Mouse (Mus musculus) left cerebral cortex, postnatal 25 days (tissue): ENCODE measurements around the gene Pdp2. TPM values are rescaled to one million over a fixed set of nuclear protein-coding genes. Genes with fewer than 3 reads are reported as not detected.
A peak's percentile ranks its signal among the peaks of the same experiment; 100 is the strongest.
"Not testable (repeated sequence)": the region's sequence is repeated elsewhere in the genome, so short reads cannot be mapped to it uniquely, and the experiment has no call there.

Experiments
- DNase-seq, 2 experiments: peaks; one replicate each; pipeline ENCODE4 v3.0.0; 2022; ENCODE audit warnings: low spot score in 2 of 2, mixed read lengths in 1 of 2
- intact Hi-C: fragments of 180-260 bp; cut with DNase I; formaldehyde crosslinking; loops from one replicate; pipeline ENCODE4 v1.15.1; 2025
- total RNA-seq, 2 experiments: library from RNA; stranded (reverse); gene quantifications; 2 replicates each; pipeline ENCODE4 v1.2.3; 2021

Gene Pdp2
- total RNA-seq, 2 experiments from 2014 or later = 7.6 to 8.4 TPM

- no peak for DNase-seq
- intact Hi-C loops = no loop called here
Observed at GRCm38 (mm10) chr8:104629306-104630110, 38.3 kb downstream of the Pdp2 start.

DNA sequence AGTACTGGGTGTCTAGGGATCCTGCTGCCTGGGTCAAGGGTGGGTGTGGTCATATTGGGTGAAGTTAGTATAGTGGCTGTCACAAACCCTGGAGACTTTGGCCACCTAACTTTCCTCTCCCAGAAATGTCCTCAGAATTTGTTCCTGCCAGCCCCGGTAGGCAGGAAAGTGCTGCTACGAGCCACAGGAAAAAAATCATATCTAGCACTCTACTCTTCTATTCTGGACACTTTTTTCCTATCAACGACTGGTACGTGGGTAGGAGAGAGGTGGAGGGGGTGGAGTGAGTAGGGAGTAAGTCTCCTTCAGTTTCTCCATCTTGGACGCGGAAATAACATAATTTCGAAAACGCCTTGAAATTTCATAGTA, 38.8 kb downstream of the Pdp2 start:
- intact Hi-C loops = no loop called here
- DNase-seq = no peak

- DNase-seq = no peak
- intact Hi-C loops = no loop called here
Observed at GRCm38 (mm10) chr8:104630574-104630973, 39.3 kb downstream of the Pdp2 start.

GRCm38 (mm10) chr8:104630981-104631663, 39.9 kb downstream of the Pdp2 start, which contains the start of gene Rrad:
Rrad (minus strand) TSS chr8:104631327.
- DNase-seq = no peak
- intact Hi-C loops = no loop called here

- peak in 1 of 2 experiments; percentile 13 for DNase-seq
- intact Hi-C loops = no loop called here
Observed at GRCm38 (mm10) chr8:104631975-104632374, 40.7 kb downstream of the Pdp2 start.

GRCm38 (mm10) chr8:104632486-104632885, 41.2 kb downstream of the Pdp2 start:
- peak; percentile 48 to 73 for DNase-seq
- intact Hi-C loops = no loop called here

DNA sequence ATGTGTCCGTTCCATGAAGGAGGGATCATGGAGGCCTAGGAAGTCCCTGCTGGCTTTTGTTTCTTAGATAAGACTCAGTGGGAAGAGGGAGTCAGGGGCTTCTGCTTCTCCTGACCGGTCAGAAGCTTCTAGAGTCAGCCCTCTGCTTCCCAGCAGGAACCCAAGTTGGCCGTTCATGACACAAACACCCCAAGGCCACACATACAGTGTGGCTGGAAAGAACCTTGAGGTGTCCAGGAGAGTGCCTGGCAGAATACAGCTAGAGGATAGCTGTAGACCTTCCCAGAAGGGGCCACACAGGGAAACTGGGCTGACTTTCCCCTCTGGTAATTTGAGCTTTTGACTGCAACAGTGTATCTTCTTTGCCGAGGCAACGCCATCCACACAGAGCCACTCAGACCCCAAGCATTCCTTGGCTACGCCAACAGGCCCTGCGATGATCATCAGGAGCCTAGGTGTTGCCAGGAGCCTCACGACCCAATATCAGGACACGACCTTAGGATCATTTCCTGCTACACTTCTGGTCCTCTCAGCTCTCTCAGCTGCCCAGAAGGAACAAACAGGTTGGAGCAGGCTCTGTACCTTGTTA, 42.0 kb downstream of the Pdp2 start:
- intact Hi-C loops = no loop called here
- no peak for DNase-seq

- intact Hi-C loops = no loop called here
Observed at GRCm38 (mm10) chr8:104635004-104635710, 43.9 kb downstream of the Pdp2 start.

DNA sequence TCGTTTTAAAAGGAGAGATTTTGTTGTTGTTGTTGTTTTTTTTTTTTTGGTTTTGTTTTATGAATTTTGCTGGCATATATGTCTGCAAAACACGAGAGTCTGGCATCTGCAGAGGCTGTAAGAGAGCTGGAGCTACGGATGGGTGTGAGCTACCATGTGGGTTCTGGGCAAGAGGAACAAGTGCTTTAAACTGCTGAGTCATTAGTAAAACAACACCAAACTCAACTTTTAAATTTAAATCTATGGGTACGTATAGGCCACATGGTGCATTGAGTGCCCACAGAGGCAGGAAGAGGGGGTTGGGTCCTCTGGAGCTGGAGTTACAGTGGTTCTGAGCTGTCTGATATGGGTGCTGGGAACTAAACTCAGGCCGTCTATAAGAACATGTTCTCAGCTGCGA, 46.8 kb downstream of the Pdp2 start:
- intact Hi-C loops = no loop called here
- no peak for DNase-seq

More at GRCm38 (mm10) chr8:104635004-104635710, 43.9 kb downstream of the Pdp2 start:
- no peak for DNase-seq

- no peak for DNase-seq
- intact Hi-C loops = loop anchor here (2.0 to 5.0 kb wide), 2 partner anchors 37 to 582 kb away; no protein-coding TSS in a partner anchor
Observed at GRCm38 (mm10) chr8:104640241-104640640, 49.0 kb downstream of the Pdp2 start.

DNA sequence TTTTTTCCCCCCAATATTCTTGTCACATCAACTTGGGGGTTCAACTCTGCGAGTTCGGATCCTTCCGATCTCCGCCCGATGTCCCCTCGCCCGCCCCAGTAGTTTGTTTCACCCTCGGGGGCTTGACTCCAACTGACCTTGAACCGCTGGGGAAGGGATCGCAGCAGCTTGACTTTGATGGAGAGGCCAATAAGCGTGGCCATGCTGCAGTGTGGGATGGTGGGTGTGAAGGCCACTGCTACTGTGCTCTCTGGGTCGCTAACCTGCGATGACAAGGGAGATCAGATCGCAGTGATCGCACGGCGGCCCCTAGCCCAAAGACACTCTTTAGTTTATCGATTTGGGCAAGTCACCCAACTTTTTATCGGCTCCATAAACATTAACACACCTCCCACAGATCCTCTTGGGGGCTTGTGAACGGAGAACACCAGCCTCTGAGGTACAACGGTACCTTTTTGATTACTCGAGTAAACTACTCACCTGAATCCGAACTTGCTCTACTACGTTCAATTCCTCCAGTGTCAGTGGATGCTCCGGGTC, 49.6 kb downstream of the Pdp2 start:
- no peak for DNase-seq
- intact Hi-C loops = loop anchor here (2.0 to 5.0 kb wide), 2 partner anchors 38 to 581 kb away; no protein-coding TSS in a partner anchor

DNA sequence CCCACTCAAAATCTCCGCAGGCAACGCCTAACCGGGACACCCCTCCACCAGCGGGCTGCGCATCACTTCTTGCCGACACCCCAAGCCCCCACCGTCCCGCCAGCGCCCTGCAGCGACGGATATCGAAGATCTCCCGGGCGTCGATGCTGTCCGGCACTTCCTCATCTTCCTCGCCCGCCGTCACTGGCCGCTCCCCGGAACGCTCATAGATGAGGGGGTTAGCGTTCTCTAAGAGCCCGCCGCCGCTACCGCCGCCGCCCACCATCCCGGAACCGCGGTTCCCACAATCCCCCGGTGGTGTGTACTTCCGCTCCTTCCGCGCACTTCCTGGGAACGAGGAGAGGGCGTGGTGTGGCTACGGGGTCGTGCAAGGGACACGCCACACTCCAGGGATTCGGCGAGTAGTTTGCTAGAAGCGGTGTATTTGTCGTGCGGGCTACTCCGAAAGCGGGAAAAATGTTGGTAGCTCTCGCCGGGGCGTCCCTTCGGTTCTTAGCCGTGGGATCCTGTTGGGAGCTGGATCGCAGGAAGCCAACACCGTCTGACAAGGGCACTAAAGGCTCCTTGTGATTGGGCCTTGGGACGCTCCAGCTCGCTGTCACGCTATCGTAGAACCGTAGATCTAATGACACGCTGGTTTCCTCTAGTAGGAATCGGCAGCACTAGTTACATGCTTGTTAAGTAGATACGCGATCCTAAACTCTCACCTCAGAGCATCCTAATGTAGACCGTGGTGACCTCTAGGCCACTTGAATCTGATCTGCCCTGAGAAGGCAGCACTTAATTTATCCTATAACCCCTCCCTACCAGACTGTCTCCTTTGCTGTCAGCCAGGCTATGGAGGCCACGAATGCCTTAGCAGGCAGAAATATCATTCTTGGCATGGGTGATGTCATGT, 50.4 kb downstream of the Pdp2 start, which contains the start of gene Ciao2b:
Ciao2b (minus strand) TSS at position 540 of the 898 bp plus-strand sequence.
- intact Hi-C loops = loop anchor here (2.0 to 5.0 kb wide), 2 partner anchors 39 to 581 kb away; no protein-coding TSS in a partner anchor
- DNase-seq = peak; percentile 91 to 93

GRCm38 (mm10) chr8:104642324-104642654, 51.0 kb downstream of the Pdp2 start:
- intact Hi-C loops = loop anchor here (5.0 kb wide), 1 partner anchor 580 kb away; no protein-coding TSS in a partner anchor

GRCm38 (mm10) chr8:104644187-104644586, 52.9 kb downstream of the Pdp2 start:
- DNase-seq = not testable (repeated sequence)
- intact Hi-C loops = loop anchor here (5.0 kb wide), 1 partner anchor 578 kb away; no protein-coding TSS in a partner anchor

More at GRCm38 (mm10) chr8:104642324-104642654, 51.0 kb downstream of the Pdp2 start:
- DNase-seq = no peak
